Mouse (Mus musculus) MEL (cell line): ENCODE data around the gene S100pbp.

Experiments
- CTCF ChIP-seq, 3 experiments: IDR thresholded peaks in 2 of 3; conservative IDR thresholded peaks in 1 of 3; 2 replicates each; pipeline ENCODE4 v1.5.1; 2011 to 2012; ENCODE audit warnings: low read length in 3 of 3, low read depth in 2 of 3, mild to moderate bottlenecking in 2 of 3, improper control_type of control experiment in 1 of 3, inconsistent platforms in 1 of 3, mixed read lengths in 1 of 3, moderate library complexity in 1 of 3; ENCODE audit not compliant: control insufficient read depth in 1 of 3, insufficient read depth in 1 of 3, poor library complexity in 1 of 3, severe bottlenecking in 1 of 3
- MYC ChIP-seq: IDR thresholded peaks from 2 replicates; pipeline ENCODE4 v1.6.1; 2011; ENCODE audit warnings: low read depth, mild to moderate bottlenecking, low read length, improper control_type of control experiment, moderate library complexity
- POLR2AphosphoS2 ChIP-seq: IDR thresholded peaks from 2 replicates; pipeline ENCODE4 v1.6.1; 2011; ENCODE audit warnings: low read length, improper control_type of control experiment

DNA sequence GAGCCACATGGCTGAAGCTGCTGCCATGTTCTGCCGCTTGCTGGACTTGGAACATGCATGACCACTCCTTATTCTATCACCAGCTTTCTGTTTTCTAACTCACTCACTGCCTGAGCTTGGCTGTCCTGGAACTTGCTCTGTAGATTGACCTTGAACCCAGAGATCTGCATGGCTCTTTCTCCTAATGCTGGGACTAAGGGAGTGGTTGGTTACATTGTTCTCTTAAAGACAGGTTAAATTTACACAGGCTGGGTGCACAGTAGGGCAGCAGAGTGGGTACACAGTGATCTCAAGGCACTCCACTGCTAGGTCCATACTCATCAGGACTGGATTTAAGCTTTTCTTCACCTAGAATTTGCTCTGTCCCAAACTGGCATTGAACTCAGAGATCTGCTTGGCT is 4.8 kb upstream of the S100pbp start:
- TF ChIP-seq CTCF (IDR thresholded peaks at IDR 0.05 in 2 of 3, conservative IDR thresholded peaks at IDR 0.05 in 1 of 3; ENCODE audit: control insufficient read depth in 1 of 3, insufficient read depth in 1 of 3, low read depth in 2 of 3, low read length in 3 of 3, poor library complexity in 1 of 3, severe bottlenecking in 1 of 3) (no peak), POLR2AphosphoS2 (no peak), MYC (no peak)
